Mouse (Mus musculus) hindbrain, embryonic 16.5 days (tissue): ENCODE measurements around the gene Tsga10ip. TPM values are rescaled to one million over a fixed set of nuclear protein-coding genes. Genes with fewer than 3 reads are reported as not detected.

ENCODE experiments used
- ATAC-seq: fragments of 200-750 bp; cut with Nextera tagmentation; 2 replicates; pipeline ENCODE4 v1.8.0; 2017; ENCODE audit warnings: moderate TSS enrichment, moderate library complexity
- H3K27ac ChIP-seq: fragments of 300-500 bp; sonication (generic); 2 replicates; pipeline ENCODE4 v1.5.1; 2014; ENCODE audit warnings: low read depth, mild to moderate bottlenecking, control low read depth, low read length, moderate library complexity
- H3K27me3 ChIP-seq: fragments of 300-500 bp; sonication (generic); replicated peaks from 2 replicates; pipeline ENCODE4 v1.6.1; 2014; ENCODE audit warnings: low read length; ENCODE audit not compliant: control insufficient read depth, insufficient read depth
- H3K36me3 ChIP-seq: fragments of 300-500 bp; sonication (generic); 2 replicates; pipeline ENCODE4 v1.6.1; 2014; ENCODE audit warnings: mild to moderate bottlenecking, low read length, moderate library complexity, mixed read lengths; ENCODE audit not compliant: control insufficient read depth, insufficient read depth
- H3K4me1 ChIP-seq: fragments of 300-500 bp; sonication (generic); 2 replicates; pipeline ENCODE4 v1.6.1; 2014; ENCODE audit warnings: low read depth, low read length; ENCODE audit not compliant: control insufficient read depth, insufficient read depth
- H3K4me2 ChIP-seq: fragments of 300-500 bp; sonication (generic); 2 replicates; pipeline ENCODE4 v1.6.1; 2014; ENCODE audit warnings: mild to moderate bottlenecking, low read length, control low read depth, moderate library complexity
- H3K4me3 ChIP-seq: fragments of 300-500 bp; sonication (generic); 2 replicates; pipeline ENCODE4 v1.5.1; 2014; ENCODE audit warnings: mild to moderate bottlenecking, low read length, control low read depth, moderate library complexity
- H3K9ac ChIP-seq: fragments of 300-500 bp; sonication (generic); 2 replicates; pipeline ENCODE4 v1.6.1; 2014; ENCODE audit warnings: low read depth, mild to moderate bottlenecking, control low read depth, low read length, moderate library complexity
- H3K9me3 ChIP-seq: fragments of 300-500 bp; sonication (generic); 2 replicates; pipeline ENCODE4 v1.6.1; 2014; ENCODE audit warnings: mild to moderate bottlenecking, low read length, moderate library complexity; ENCODE audit not compliant: control insufficient read depth
- WGBS: fragments of 180-500 bp; shearing (Covaris S2); extraction: QIAGEN DNeasy Blood & Tissue Kit; methylation state at CpG from one replicate; pipeline ENCODE4 v1.1.7; 2014; 5-methylcytosine and 5-hydroxymethylcytosine counted together
- polyA plus RNA-seq: library from polyadenylated mRNA; unstranded; fragments of >200 nt; fragmentation: Nextera tagmentation; extraction: Ambion mirVana; gene quantifications from 2 replicates; pipeline ENCODE4 v1.2.1, GENCODE M21; 2015

Tsga10ip gene
- polyA plus RNA-seq, 1 experiment from 2014 or later, result not detected

GRCm38 (mm10) chr19:5388011-5388441 is 14.3 kb downstream of the Tsga10ip start:
- peak; percentile 34 for ATAC-seq
- Histone ChIP-seq H3K4me1 (peaks cover 28% of the 10 kb centered on the region), H3K36me3 (peaks cover 18% of the 10 kb centered on the region), H3K4me2 (peak overlapping the region; percentile 63), H3K9ac (peak overlapping the region; percentile 92), H3K9me3 (no peaks in the 10 kb centered on the region), H3K27me3 (no peaks in the 10 kb centered on the region), H3K4me3 (peak overlapping the region; percentile 92), H3K27ac (peak overlapping the region; percentile 89)
- WGBS, result 1% methylated on average over 41 of the region's 43 CpGs

- WGBS, result 92% methylated on average over 8 of the region's 8 CpGs
- Histone ChIP-seq H3K4me2 (no peak overlapping the region), H3K9me3 (no peaks in the 10 kb centered on the region), H3K27me3 (no peaks in the 10 kb centered on the region), H3K9ac (no peak overlapping the region), H3K36me3 (peaks cover 51% of the 10 kb centered on the region), H3K27ac (no peak overlapping the region), H3K4me1 (peaks cover 22% of the 10 kb centered on the region), H3K4me3 (no peak overlapping the region)
- ATAC-seq, result no peak
Measured at GRCm38 (mm10) chr19:5384715-5385114, 17.6 kb downstream of the Tsga10ip start.

GRCm38 (mm10) chr19:5383326-5383725 is 19.0 kb downstream of the Tsga10ip start:
- ATAC-seq, result no peak
- peaks cover 63% of the 10 kb centered on the region for H3K36me3 ChIP-seq
- no peak overlapping the region for H3K4me2 ChIP-seq
- no peaks in the 10 kb centered on the region for H3K27me3 ChIP-seq
- H3K9me3 ChIP-seq, result no peaks in the 10 kb centered on the region
- H3K9ac ChIP-seq, result no peak overlapping the region
- peaks cover 15% of the 10 kb centered on the region for H3K4me1 ChIP-seq
- WGBS, result 92% methylated on average over 12 of the region's 12 CpGs
- H3K27ac ChIP-seq, result no peak overlapping the region
- H3K4me3 ChIP-seq, result no peak overlapping the region

- no peak overlapping the region for H3K4me2 ChIP-seq
- peaks cover 52% of the 10 kb centered on the region for H3K36me3 ChIP-seq
- H3K27ac ChIP-seq, result no peak overlapping the region
- H3K9ac ChIP-seq, result no peak overlapping the region
- no peak overlapping the region for H3K4me3 ChIP-seq
- no peaks in the 10 kb centered on the region for H3K27me3 ChIP-seq
- ATAC-seq, result no peak
- no peaks in the 10 kb centered on the region for H3K9me3 ChIP-seq
- WGBS, result 98% methylated on average over 1 of the region's 1 CpGs
- no peaks in the 10 kb centered on the region for H3K4me1 ChIP-seq
Measured at GRCm38 (mm10) chr19:5377446-5377845, 24.9 kb downstream of the Tsga10ip start.

GRCm38 (mm10) chr19:5374748-5375147 is 27.6 kb downstream of the Tsga10ip start:
- no peak overlapping the region for H3K4me3 ChIP-seq
- no peaks in the 10 kb centered on the region for H3K4me1 ChIP-seq
- no peak overlapping the region for H3K4me2 ChIP-seq
- 85% methylated on average over 4 of the region's 4 CpGs for WGBS
- peaks cover 40% of the 10 kb centered on the region for H3K36me3 ChIP-seq
- no peak overlapping the region for H3K27ac ChIP-seq
- no peaks in the 10 kb centered on the region for H3K9me3 ChIP-seq
- H3K9ac ChIP-seq, result no peak overlapping the region
- H3K27me3 ChIP-seq, result no peaks in the 10 kb centered on the region
- no peak for ATAC-seq

GRCm38 (mm10) chr19:5374177-5374576 is 28.1 kb downstream of the Tsga10ip start:
- WGBS, result 92% methylated on average over 4 of the region's 4 CpGs
- no peak overlapping the region for H3K27ac ChIP-seq
- H3K9ac ChIP-seq, result no peak overlapping the region
- H3K4me2 ChIP-seq, result no peak overlapping the region
- H3K4me1 ChIP-seq, result no peaks in the 10 kb centered on the region
- no peaks in the 10 kb centered on the region for H3K27me3 ChIP-seq
- ATAC-seq, result no peak
- H3K4me3 ChIP-seq, result no peak overlapping the region
- peaks cover 38% of the 10 kb centered on the region for H3K36me3 ChIP-seq
- no peaks in the 10 kb centered on the region for H3K9me3 ChIP-seq

GRCm38 (mm10) chr19:5372724-5373123 is 29.6 kb downstream of the Tsga10ip start:
- WGBS, result 94% methylated on average over 7 of the region's 7 CpGs
- H3K9me3 ChIP-seq, result no peaks in the 10 kb centered on the region
- no peak overlapping the region for H3K27ac ChIP-seq
- no peak for ATAC-seq
- no peak overlapping the region for H3K4me2 ChIP-seq
- no peak overlapping the region for H3K4me3 ChIP-seq
- H3K27me3 ChIP-seq, result no peaks in the 10 kb centered on the region
- H3K4me1 ChIP-seq, result peaks cover 7% of the 10 kb centered on the region
- peaks cover 31% of the 10 kb centered on the region for H3K36me3 ChIP-seq
- H3K9ac ChIP-seq, result no peak overlapping the region

- H3K9me3 ChIP-seq, result no peaks in the 10 kb centered on the region
- H3K4me3 ChIP-seq, result no peak overlapping the region
- H3K4me1 ChIP-seq, result peaks cover 12% of the 10 kb centered on the region
- no peak overlapping the region for H3K4me2 ChIP-seq
- no peak for ATAC-seq
- peaks cover 31% of the 10 kb centered on the region for H3K36me3 ChIP-seq
- 82% methylated on average over 3 of the region's 3 CpGs for WGBS
- no peak overlapping the region for H3K27ac ChIP-seq
- no peak overlapping the region for H3K9ac ChIP-seq
- no peaks in the 10 kb centered on the region for H3K27me3 ChIP-seq
Measured at GRCm38 (mm10) chr19:5370932-5371331, 31.4 kb downstream of the Tsga10ip start.

- Histone ChIP-seq H3K9me3 (no peaks in the 10 kb centered on the region), H3K9ac (peak overlapping the region; percentile 77), H3K4me3 (peak overlapping the region; percentile 71), H3K4me2 (peak overlapping the region; percentile 95), H3K27me3 (no peaks in the 10 kb centered on the region), H3K36me3 (peaks cover 29% of the 10 kb centered on the region), H3K27ac (peak overlapping the region; percentile 96), H3K4me1 (peaks cover 18% of the 10 kb centered on the region)
- 9% methylated on average over 11 of the region's 11 CpGs for WGBS
- no peak for ATAC-seq
Measured at GRCm38 (mm10) chr19:5367455-5367854, 34.9 kb downstream of the Tsga10ip start.

- no peaks in the 10 kb centered on the region for H3K27me3 ChIP-seq
- H3K36me3 ChIP-seq, result peaks cover 25% of the 10 kb centered on the region
- under 1% methylated on average over 33 of the region's 33 CpGs for WGBS
Measured at GRCm38 (mm10) chr19:5367053-5367359, 35.3 kb downstream of the Tsga10ip start, which contains the start of gene Banf1. Gene Banf1 (minus strand): TSS chr19:5367168.

More at GRCm38 (mm10) chr19:5367053-5367359, 35.3 kb downstream of the Tsga10ip start, which contains the start of gene Banf1:
- no peaks in the 10 kb centered on the region for H3K9me3 ChIP-seq
- H3K4me1 ChIP-seq, result peaks cover 18% of the 10 kb centered on the region
- peak within 1 kb of the TSS; percentile 71 for H3K4me3 ChIP-seq
- peak within 1 kb of the TSS; percentile 77 for H3K9ac ChIP-seq
- H3K27ac ChIP-seq, result peak within 1 kb of the TSS; percentile 96
- peak within 1 kb of the TSS; percentile 95 for H3K4me2 ChIP-seq
- peak; percentile 12 for ATAC-seq
